Mouse (Mus musculus) spleen, adult 18-20 months (tissue): Measurements from ENCODE around the gene Vac14.
"Not testable (repeated sequence)": the region's sequence is repeated elsewhere in the genome, so short reads cannot be mapped to it uniquely, and the experiment has no call there.

Source experiments
- DNase-seq, 2 experiments: peaks; one replicate each; pipeline ENCODE4 v3.0.0; 2022; ENCODE audit warnings: mixed read lengths in 2 of 2

Gene Vac14

GRCm38 (mm10) chr8:110649286-110649685, 30.9 kb downstream of the Vac14 start:
- no peak for DNase-seq

GRCm38 (mm10) chr8:110650838-110651237, 32.5 kb downstream of the Vac14 start:
- DNase-seq: no peak

- no peak for DNase-seq
Observed at GRCm38 (mm10) chr8:110651847-110652246, 33.5 kb downstream of the Vac14 start.

- no peak for DNase-seq
Observed at GRCm38 (mm10) chr8:110654075-110655060, 36.0 kb downstream of the Vac14 start.

GRCm38 (mm10) chr8:110655827-110656226, 37.4 kb downstream of the Vac14 start:
- no peak for DNase-seq

- DNase-seq: no peak
Observed at GRCm38 (mm10) chr8:110657661-110658060, 39.3 kb downstream of the Vac14 start.

GRCm38 (mm10) chr8:110660121-110660520, 41.7 kb downstream of the Vac14 start:
- no peak for DNase-seq

- no peak for DNase-seq
Observed at GRCm38 (mm10) chr8:110662545-110662944, 44.2 kb downstream of the Vac14 start.

- no peak for DNase-seq
Observed at GRCm38 (mm10) chr8:110663015-110663742, 44.8 kb downstream of the Vac14 start.

- DNase-seq: no peak
Observed at GRCm38 (mm10) chr8:110664202-110664896, 46.0 kb downstream of the Vac14 start.

- DNase-seq: no peak
Observed at GRCm38 (mm10) chr8:110665000-110665399, 46.6 kb downstream of the Vac14 start.

- DNase-seq: not testable (repeated sequence)
Observed at GRCm38 (mm10) chr8:110667590-110668177, 49.3 kb downstream of the Vac14 start.

GRCm38 (mm10) chr8:110669932-110670628, 51.7 kb downstream of the Vac14 start:
- no peak for DNase-seq

GRCm38 (mm10) chr8:110671309-110671708, 52.9 kb downstream of the Vac14 start:
- DNase-seq: no peak

- DNase-seq: no peak
Observed at GRCm38 (mm10) chr8:110672133-110672532, 53.7 kb downstream of the Vac14 start.

GRCm38 (mm10) chr8:110673168-110673567, 54.8 kb downstream of the Vac14 start:
- DNase-seq: no peak

- DNase-seq: no peak
Observed at GRCm38 (mm10) chr8:110674589-110674988, 56.2 kb downstream of the Vac14 start.

- DNase-seq: no peak
Observed at GRCm38 (mm10) chr8:110676702-110677101, 58.3 kb downstream of the Vac14 start.

GRCm38 (mm10) chr8:110677174-110677660, 58.8 kb downstream of the Vac14 start:
- no peak for DNase-seq

- DNase-seq: no peak
Observed at GRCm38 (mm10) chr8:110678989-110679388, 60.6 kb downstream of the Vac14 start.

- DNase-seq: peak in 1 of 2 experiments; percentile 14
Observed at GRCm38 (mm10) chr8:110687726-110688125, 69.3 kb downstream of the Vac14 start.

- DNase-seq: no peak
Observed at GRCm38 (mm10) chr8:110689961-110690360, 71.6 kb downstream of the Vac14 start.
